Mouse (Mus musculus): ENCODE data around the gene Perm1. TPM values are rescaled to one million over a fixed set of nuclear protein-coding genes. Genes with fewer than 3 reads are reported as not detected.

The Perm1 gene
- polyA plus RNA-seq, 1 experiment from 2014 or later, result 0.57 TPM

DNA sequence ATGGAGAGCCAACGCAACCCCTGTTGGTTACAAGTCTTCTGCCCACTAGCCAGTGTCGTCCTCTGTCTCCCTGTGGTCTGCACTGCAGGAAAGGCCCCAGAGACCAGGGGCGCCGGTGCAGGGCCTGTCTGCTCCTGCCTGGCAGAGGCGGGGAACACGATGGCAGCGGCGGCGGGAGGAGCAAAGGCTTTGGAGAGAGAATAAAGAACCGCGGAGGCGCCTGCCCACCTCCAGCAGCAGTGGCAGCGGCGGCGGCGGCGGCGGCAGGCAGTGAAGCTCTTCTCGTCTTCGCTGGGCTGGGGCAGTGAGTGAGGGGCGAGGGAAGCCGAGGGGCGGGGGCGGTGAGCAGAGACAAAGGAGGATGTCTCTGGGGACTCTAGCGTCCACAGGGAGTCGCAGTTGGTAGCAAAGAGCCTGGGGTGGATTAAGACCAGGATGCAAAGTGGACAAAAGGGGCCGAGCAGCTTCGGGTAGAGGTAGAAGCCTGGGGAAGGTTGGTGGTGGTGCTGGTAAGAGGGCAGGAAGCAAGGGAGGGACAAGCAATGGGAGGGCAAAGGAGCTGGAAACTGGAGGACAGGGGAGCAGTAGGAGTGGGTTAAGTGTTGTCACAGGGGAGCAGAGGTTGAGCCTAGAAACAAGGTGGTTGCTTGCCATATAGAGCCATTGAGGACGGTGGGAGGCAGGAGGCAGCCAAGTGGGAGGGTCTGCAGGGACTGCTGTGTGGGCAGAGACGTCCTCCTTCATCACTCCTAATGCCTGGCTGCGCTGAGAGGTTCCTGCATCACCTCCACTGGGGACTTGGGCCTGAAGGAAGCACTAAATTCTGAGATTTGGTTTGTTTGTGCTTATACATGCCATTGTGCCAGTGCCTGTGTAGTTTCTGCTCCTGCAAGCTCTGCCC, 29.5 kb upstream of the Perm1 start:
- DNase-seq (ENCODE audit: low spot score) (peak; percentile 71), ATAC-seq (ENCODE audit: insufficient read depth, low FRiP score, low TSS enrichment) (peak; percentile 32)
- peaks cover 2% of the 10 kb centered on the region; the same call in 1 of the 2 replicates for H3K36me3 ChIP-seq (ENCODE audit: control insufficient read depth, insufficient read depth, low read length)
- peak overlapping the region; percentile 78 for H3K9ac ChIP-seq (ENCODE audit: low read length)
- no peaks in the 10 kb centered on the region for H3K27me3 ChIP-seq (ENCODE audit: control insufficient read depth, insufficient read depth, low read length)
- peaks cover 51% of the 10 kb centered on the region for H3K4me1 ChIP-seq (ENCODE audit: control insufficient read depth, insufficient read depth, low read length)
- H3K4me2 ChIP-seq (ENCODE audit: low read depth), result peak overlapping the region; percentile 52
- peak overlapping the region; percentile 30 for H3K4me3 ChIP-seq (ENCODE audit: low read depth, low read length)
- peak overlapping the region; percentile 82 for H3K27ac ChIP-seq (ENCODE audit: low read depth, low read length)
- WGBS, result 6% methylated on average over 31 of the region's 31 CpGs
- no peaks in the 10 kb centered on the region for H3K9me3 ChIP-seq (ENCODE audit: control insufficient read depth, low read length)

- ATAC-seq (ENCODE audit: insufficient read depth, low FRiP score, low TSS enrichment) (peak; percentile 5; the same call in 1 of the 2 replicates), DNase-seq (ENCODE audit: low spot score) (no peak)
- H3K9ac ChIP-seq (ENCODE audit: low read length), result peak overlapping the region; percentile 38
- H3K9me3 ChIP-seq (ENCODE audit: control insufficient read depth, low read length), result no peaks in the 10 kb centered on the region
- no peaks in the 10 kb centered on the region for H3K27me3 ChIP-seq (ENCODE audit: control insufficient read depth, insufficient read depth, low read length)
- peak overlapping the region; percentile 85 for H3K27ac ChIP-seq (ENCODE audit: low read depth, low read length)
- no peak overlapping the region for H3K4me3 ChIP-seq (ENCODE audit: low read depth, low read length)
- peaks cover 51% of the 10 kb centered on the region for H3K4me1 ChIP-seq (ENCODE audit: control insufficient read depth, insufficient read depth, low read length)
- peak overlapping the region; percentile 21; the same call in 1 of the 2 replicates for H3K4me2 ChIP-seq (ENCODE audit: low read depth)
- H3K36me3 ChIP-seq (ENCODE audit: control insufficient read depth, insufficient read depth, low read length), result peaks cover 2% of the 10 kb centered on the region; the same call in 1 of the 2 replicates
- WGBS, result 41% methylated on average over 5 of the region's 5 CpGs
Measured at GRCm38 (mm10) chr4:156188162-156188810, 27.4 kb upstream of the Perm1 start.

DNA sequence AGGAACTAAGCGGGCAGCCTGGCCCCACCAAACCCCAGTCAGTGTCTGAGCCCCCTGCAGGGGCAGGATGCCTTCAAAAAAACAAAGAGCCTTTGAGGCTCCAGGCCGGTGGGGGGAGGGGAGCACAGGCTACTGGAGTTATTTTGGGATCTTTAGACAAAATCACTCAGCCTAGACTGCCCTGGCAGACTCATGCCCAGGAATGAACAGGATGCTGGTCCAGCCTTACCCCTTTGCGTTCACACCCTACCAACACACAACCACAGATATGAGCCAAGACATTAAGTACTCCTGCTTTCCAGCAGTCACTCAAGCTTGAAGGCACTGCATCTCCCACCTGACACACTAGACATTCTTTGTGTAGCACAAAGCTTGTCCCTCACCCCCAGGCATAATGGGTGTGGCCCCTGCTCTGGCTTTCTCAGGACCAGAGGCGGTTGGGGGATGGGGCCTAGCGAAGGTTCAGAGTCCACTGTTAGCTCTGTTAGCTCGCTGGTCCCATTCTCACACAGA, 26.8 kb upstream of the Perm1 start:
- Histone ChIP-seq H3K27me3 (ENCODE audit: control insufficient read depth, insufficient read depth, low read length) (no peaks in the 10 kb centered on the region), H3K9ac (ENCODE audit: low read length) (peak overlapping the region; percentile 38), H3K9me3 (ENCODE audit: control insufficient read depth, low read length) (no peaks in the 10 kb centered on the region), H3K27ac (ENCODE audit: low read depth, low read length) (peak overlapping the region; percentile 85), H3K36me3 (ENCODE audit: control insufficient read depth, insufficient read depth, low read length) (peaks cover 2% of the 10 kb centered on the region; the same call in 1 of the 2 replicates), H3K4me1 (ENCODE audit: control insufficient read depth, insufficient read depth, low read length) (peaks cover 55% of the 10 kb centered on the region), H3K4me2 (ENCODE audit: low read depth) (peak overlapping the region; percentile 21), H3K4me3 (ENCODE audit: low read depth, low read length) (no peak overlapping the region)
- ATAC-seq (ENCODE audit: insufficient read depth, low FRiP score, low TSS enrichment), result peak; percentile 64
- peak; percentile 80 for DNase-seq (ENCODE audit: low spot score)
- WGBS, result 11% methylated on average over 6 of the region's 6 CpGs

DNA sequence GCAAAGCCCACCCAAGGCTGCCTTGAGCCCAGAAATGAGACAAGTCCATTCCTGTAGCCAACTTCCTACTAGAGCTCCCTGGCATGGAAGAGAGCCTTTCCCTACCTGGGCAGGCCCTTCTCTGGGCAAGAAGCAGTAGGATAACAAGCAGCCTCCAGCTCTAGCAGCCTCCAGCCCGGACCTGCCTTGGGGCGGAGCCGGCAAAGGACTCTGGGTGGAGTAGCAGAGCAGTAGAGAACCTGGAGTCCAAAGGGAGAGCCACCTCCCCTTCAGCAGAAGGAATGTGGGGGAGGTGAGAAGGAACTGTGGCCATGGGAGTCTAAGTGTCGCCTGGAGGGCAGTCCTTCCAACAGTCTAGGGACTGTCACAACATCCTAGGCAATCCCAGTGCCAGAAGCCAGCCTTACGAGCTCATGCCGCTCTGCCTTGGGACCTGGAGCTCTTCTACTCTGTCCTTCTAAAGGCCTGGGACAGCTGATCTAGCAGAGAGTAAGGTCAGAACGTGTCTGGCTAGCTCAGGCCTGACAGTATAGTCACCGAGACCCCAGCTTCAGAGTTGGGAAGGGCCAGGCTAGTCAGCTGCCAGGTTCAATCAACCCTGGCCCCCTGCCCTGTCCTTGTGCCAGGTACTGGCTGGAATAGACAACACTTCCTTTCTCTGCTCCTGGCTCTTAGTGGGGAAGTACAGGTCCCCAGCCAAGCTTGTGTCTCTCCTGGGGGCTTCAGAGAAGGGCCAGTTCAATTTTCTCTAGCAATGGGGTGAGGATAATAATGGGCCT, 23.1 kb upstream of the Perm1 start:
- ATAC-seq (ENCODE audit: insufficient read depth, low FRiP score, low TSS enrichment) (no peak), DNase-seq (ENCODE audit: low spot score) (no peak)
- Histone ChIP-seq H3K4me1 (ENCODE audit: control insufficient read depth, insufficient read depth, low read length) (peaks cover 56% of the 10 kb centered on the region), H3K4me3 (ENCODE audit: low read depth, low read length) (no peak overlapping the region), H3K4me2 (ENCODE audit: low read depth) (no peak overlapping the region), H3K36me3 (ENCODE audit: control insufficient read depth, insufficient read depth, low read length) (peaks cover 6% of the 10 kb centered on the region), H3K9me3 (ENCODE audit: control insufficient read depth, low read length) (no peaks in the 10 kb centered on the region), H3K9ac (ENCODE audit: low read length) (no peak overlapping the region), H3K27ac (ENCODE audit: low read depth, low read length) (no peak overlapping the region), H3K27me3 (ENCODE audit: control insufficient read depth, insufficient read depth, low read length) (no peaks in the 10 kb centered on the region)
- 54% methylated on average over 8 of the region's 8 CpGs for WGBS

DNA sequence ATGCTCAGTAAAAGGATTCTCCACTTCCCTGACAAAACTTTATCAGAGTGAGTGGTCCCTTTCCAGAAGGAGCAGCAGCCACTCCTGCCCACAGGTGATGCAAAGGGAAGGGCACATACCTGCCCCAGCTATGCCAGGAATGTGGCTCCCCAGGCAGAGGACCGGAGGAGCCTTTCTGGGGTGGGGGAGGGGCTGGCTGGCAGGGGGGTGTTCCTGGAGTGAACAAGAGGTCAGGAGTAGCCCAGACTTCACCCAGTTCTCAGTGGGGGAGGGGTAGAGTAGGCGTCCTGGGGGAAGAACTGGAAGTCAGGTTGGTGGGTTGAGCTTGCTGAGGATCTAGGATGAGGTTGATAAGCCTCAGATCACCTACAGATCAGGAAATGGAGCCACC, 22.5 kb upstream of the Perm1 start:
- Histone ChIP-seq H3K27ac (ENCODE audit: low read depth, low read length) (no peak overlapping the region), H3K36me3 (ENCODE audit: control insufficient read depth, insufficient read depth, low read length) (peaks cover 6% of the 10 kb centered on the region), H3K4me2 (ENCODE audit: low read depth) (no peak overlapping the region), H3K9ac (ENCODE audit: low read length) (no peak overlapping the region), H3K4me3 (ENCODE audit: low read depth, low read length) (no peak overlapping the region), H3K4me1 (ENCODE audit: control insufficient read depth, insufficient read depth, low read length) (peaks cover 52% of the 10 kb centered on the region), H3K27me3 (ENCODE audit: control insufficient read depth, insufficient read depth, low read length) (no peaks in the 10 kb centered on the region), H3K9me3 (ENCODE audit: control insufficient read depth, low read length) (no peaks in the 10 kb centered on the region)
- ATAC-seq (ENCODE audit: insufficient read depth, low FRiP score, low TSS enrichment), result no peak
- WGBS, result 25% methylated on average over 2 of the region's 2 CpGs
- DNase-seq (ENCODE audit: low spot score), result no peak

GRCm38 (mm10) chr4:156193906-156194305, 21.8 kb upstream of the Perm1 start:
- Histone ChIP-seq H3K27ac (ENCODE audit: low read depth, low read length) (no peak overlapping the region), H3K36me3 (ENCODE audit: control insufficient read depth, insufficient read depth, low read length) (peaks cover 6% of the 10 kb centered on the region), H3K27me3 (ENCODE audit: control insufficient read depth, insufficient read depth, low read length) (no peaks in the 10 kb centered on the region), H3K4me2 (ENCODE audit: low read depth) (no peak overlapping the region; the same call in 1 of the 2 replicates), H3K4me1 (ENCODE audit: control insufficient read depth, insufficient read depth, low read length) (peaks cover 45% of the 10 kb centered on the region), H3K9ac (ENCODE audit: low read length) (no peak overlapping the region), H3K4me3 (ENCODE audit: low read depth, low read length) (no peak overlapping the region), H3K9me3 (ENCODE audit: control insufficient read depth, low read length) (no peaks in the 10 kb centered on the region)
- WGBS, result 63% methylated on average over 5 of the region's 5 CpGs
- no peak for ATAC-seq (ENCODE audit: insufficient read depth, low FRiP score, low TSS enrichment)
- DNase-seq (ENCODE audit: low spot score), result no peak

DNA sequence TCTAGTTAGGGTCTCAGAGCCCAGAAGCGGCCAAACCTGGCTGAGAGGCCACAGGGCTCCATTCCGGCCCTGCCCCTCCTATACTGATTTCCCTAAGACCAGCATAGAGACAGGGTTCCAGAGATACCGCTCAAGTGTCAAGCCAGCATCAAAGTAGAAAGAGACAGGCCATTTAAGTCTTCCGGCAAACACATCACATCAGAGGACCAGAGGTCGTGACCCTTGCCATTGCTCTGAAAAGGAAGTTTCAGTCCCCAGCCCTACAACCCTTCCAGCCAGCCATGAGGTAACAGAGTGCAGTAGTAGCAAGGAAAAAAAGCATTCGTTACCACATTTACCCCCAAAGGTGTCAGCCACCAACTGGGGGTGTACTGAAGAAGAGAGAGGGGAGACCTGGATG, 21.3 kb upstream of the Perm1 start:
- Histone ChIP-seq H3K27ac (ENCODE audit: low read depth, low read length) (no peak overlapping the region), H3K9me3 (ENCODE audit: control insufficient read depth, low read length) (no peaks in the 10 kb centered on the region), H3K4me2 (ENCODE audit: low read depth) (no peak overlapping the region; the same call in 1 of the 2 replicates), H3K9ac (ENCODE audit: low read length) (peak overlapping the region; percentile 27; the same call in 1 of the 2 replicates), H3K4me1 (ENCODE audit: control insufficient read depth, insufficient read depth, low read length) (peaks cover 40% of the 10 kb centered on the region), H3K27me3 (ENCODE audit: control insufficient read depth, insufficient read depth, low read length) (no peaks in the 10 kb centered on the region), H3K4me3 (ENCODE audit: low read depth, low read length) (0 out of 2 replicates have a peak overlapping the region, but pooled peaks have one; percentile 8), H3K36me3 (ENCODE audit: control insufficient read depth, insufficient read depth, low read length) (peaks cover 6% of the 10 kb centered on the region)
- WGBS, result 23% methylated on average over 6 of the region's 6 CpGs
- ATAC-seq (ENCODE audit: insufficient read depth, low FRiP score, low TSS enrichment), result no peak
- no peak for DNase-seq (ENCODE audit: low spot score)

Measured in neural tube, embryonic 11.5 days (tissue).